Mouse (Mus musculus): ENCODE measurements around the gene Snx6.
"Not testable (repeated sequence)": the region's sequence is repeated elsewhere in the genome, so short reads cannot be mapped to it uniquely, and the experiment has no call there.

Gene Snx6

DNA sequence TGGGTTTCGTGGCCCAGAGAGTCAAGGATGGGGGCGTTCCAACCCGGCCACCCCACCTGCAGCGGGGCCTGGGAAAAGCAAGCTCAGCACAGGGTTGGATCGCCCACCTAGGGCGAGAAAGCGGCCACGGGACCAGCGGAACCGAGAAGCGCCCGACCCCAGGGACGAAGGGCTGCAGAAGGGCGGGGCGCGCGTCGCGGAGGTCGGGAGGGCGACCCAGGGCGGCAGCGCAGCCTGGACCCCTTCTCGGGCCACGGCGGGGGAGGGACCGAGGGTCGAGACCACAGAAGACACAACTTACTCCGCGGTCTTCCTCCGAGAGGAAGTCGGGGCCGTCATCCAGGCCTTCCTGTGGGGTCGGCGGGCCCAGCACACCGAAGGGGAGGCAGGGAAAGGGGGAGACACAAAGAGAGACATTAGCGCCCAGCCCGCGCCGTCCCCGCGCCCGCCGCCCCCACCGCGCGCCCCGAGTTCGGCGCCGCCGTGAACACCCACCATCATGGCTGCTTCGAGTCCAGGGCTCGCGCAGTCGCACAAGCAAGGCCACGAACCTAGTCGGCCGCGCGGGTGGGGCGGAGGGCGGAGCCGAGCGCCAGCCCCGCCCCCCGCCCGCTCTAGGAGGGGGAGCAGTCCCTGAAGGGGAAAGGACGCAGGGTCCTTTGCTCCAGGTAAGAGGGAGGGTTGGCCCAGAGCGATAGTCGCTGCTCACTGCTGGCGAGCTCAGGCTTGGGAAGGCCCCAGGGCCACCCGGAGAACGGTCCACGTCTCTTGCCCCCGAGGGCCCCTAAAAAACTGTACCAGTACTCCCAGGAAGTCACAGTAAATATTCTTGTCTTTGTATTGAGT lies at the start of gene Snx6:
Gene Snx6 (minus strand): TSS at position 551 of the 846 bp plus-strand sequence.
- DNase-seq (ENCODE audit: low spot score in 2 of 2), result peak; percentile 46 to 61

DNA sequence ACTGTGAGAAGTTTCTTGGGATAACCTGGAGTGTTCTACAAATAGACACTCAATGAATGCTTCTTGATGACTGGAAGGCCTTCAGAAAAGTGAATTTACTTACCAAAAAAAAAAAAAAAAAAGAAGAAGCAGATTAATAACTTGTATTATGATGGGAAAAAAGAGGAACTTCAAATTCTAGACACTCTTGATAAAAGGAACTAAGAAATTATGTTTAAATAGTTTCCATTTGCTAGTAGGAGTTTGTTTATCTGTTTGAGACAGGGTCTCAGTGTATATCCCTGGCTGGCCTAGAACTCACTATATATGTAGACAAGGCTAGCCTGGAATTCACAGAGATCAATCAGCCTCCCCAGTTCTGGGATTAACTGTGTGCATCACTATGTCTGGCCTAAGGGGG lies 48.9 kb upstream of the Snx6 start:
- no peak for DNase-seq (ENCODE audit: low spot score in 2 of 2)

DNA sequence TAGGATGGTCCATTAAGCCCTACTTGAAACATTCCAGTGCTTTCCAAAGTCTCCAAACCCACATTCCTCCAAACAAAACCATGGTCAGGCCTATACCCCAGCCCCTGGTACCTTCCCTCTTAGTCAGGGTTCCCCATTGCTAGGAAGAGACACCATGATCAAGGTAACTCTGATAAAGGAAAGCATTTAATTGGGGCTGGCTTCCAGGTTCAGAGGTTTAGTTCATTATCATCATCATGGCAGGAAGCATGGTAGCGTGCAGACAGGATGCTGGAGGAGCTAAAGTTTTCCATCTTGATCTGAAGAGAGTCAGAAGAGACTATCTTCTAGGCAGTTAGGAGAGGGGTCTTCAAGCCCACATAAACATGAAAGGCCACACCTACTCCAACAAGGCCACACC lies 46.1 kb upstream of the Snx6 start:
- DNase-seq (ENCODE audit: low spot score in 2 of 2), result no peak

DNA sequence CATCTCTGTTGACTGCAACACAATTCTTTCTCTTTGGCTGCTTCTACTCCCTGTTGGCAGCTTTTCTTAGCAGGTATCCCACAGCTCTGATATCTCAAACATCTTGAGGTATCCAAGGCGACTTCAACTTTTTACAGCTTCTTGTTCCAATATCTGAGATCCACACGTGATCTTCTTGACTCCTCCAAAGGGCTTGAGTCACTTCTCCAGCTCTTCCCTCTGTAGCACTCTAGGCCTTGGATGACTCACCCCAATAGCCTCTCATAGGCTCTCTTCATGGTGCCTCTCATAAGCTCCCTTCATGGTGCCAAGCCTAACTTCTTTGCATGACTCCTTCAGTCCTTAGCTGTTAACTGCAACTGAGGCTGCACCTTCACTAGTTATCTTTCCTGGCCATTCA lies 44.3 kb upstream of the Snx6 start:
- DNase-seq (ENCODE audit: low spot score in 2 of 2), result no peak

GRCm38 (mm10) chr12:54838931-54839330 lies 43.4 kb upstream of the Snx6 start:
- DNase-seq (ENCODE audit: low spot score in 2 of 2), result no peak

GRCm38 (mm10) chr12:54835608-54836570 lies 40.4 kb upstream of the Snx6 start:
- DNase-seq (ENCODE audit: low spot score in 2 of 2), result no peak

DNA sequence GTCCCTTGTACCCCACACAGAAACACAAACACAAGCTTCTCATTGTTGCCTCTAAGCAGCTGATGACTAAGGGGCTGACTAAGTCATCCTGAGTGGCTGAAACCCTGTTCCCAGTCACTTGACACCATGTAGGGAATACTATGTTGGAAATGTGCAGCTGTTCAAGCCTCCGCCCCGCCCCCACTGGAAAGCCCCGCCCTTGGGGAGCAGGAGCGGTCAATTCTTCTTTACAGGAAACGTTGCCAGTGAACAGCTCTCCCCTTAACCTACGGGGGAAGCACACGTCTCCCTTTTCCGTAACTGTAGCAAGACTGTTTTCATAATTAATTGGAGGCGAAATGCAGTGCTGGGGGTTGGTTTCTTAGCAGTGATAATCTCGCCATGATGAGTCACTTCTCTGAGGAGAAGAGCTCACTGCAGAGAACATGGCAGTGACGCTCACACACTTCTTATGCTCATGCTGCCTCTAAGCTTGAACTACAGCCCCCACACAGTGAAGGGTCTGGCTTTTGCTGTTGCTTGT lies 39.5 kb upstream of the Snx6 start:
- peak; percentile 36 to 57 for DNase-seq (ENCODE audit: low spot score in 2 of 2)

DNA sequence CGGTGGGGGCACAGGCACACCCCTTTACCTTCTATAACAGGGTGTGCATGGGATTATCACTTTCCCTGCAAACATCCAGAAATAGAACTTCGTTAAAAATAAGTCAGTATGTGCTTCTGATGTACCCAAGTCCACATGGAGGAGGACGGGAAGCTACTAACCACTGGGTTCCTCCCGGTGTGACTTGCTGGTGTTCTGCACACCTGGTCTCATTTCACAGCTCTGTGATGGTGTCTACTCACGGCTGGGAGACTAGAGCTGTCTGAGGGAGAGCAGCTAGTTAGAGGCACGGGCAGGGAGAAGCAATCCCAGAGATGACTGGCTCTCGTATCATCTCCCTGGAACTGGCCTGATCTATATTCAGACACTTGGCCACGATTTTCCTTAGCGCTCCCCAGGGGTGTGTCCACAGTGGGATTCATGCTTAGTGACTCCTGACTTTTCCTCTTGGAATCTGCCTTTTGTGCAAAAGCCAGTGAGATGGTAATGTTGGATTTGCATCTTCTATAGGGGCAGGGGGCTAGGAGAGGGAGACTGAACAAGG lies 38.4 kb upstream of the Snx6 start:
- DNase-seq (ENCODE audit: low spot score in 2 of 2), result no peak

DNA sequence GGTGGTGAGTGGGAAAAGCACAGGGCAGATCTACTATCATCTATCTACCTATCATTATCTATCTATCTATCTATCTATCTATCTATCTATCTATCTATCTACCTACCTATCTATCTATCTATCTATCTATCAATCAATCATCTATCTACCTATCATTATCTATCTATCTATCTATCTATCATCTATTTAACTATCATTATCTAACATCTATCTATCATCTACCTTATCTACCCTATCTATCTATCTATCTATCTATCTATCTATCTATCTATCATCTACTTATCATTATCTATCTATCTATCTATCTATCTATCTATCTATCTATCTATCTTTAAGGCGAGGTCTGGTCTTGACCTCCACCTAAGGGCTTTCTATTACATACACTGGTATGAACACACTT lies 36.4 kb upstream of the Snx6 start:
- not testable (repeated sequence) for DNase-seq (ENCODE audit: low spot score in 2 of 2)

DNA sequence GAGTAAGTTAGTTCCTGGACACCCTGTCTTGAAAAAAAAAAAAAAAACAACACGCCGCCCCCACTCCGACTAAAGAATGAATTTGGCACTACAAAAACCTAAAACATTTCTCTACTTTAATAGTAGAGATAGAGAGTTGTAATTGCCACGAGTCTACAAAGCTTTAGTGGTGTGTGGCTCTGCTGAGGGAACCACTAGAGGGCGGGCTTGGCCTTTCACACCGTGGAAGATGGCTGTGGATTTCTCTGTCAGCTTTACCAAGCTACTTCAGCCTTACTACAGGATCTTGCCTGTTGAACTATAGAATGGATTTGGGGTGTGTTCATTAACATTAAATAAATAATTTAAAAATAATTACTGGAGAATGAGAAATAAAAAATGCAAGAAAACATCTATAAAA lies 35.1 kb upstream of the Snx6 start:
- DNase-seq (ENCODE audit: low spot score in 2 of 2), result peak; percentile 54 to 80

DNA sequence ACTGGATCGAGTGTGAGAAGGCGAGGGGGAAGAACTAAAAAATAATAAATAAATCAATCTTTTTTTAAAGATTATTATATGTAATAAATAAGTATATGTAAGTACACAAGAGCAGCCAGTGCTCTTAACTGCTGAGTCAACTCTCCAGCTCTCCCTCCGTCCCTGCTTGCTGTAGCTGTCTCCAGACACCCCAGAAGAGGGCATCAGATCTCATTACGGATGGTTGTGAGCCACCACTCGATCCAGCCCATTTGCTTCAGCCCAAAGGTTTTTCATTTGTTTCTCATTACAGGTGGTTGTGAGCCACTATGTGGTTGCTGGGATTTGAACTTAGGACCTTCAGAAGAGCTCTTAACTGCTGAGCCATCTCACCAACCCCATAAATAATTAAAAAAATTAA lies 34.4 kb upstream of the Snx6 start:
- DNase-seq (ENCODE audit: low spot score in 2 of 2), result no peak

DNA sequence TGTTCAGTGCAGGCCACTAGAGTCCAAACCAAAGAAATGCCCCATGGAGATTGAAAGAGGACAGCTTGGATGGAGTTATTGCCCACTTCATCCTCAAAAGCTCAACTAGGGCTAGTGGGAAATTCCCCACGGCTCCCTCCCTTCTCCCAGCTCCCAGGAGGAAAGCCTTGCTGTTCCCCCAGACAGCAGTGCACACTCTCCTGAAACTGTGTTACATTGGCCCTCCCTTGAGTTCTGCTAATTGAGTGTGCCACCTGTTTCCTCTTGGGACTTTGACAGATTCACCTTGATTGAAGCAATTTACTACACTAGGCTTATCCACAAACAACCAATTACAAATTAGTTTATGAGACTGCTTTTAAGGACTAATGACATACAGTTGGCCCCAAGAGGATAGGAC lies 32.5 kb upstream of the Snx6 start:
- no peak for DNase-seq (ENCODE audit: low spot score in 2 of 2)

DNA sequence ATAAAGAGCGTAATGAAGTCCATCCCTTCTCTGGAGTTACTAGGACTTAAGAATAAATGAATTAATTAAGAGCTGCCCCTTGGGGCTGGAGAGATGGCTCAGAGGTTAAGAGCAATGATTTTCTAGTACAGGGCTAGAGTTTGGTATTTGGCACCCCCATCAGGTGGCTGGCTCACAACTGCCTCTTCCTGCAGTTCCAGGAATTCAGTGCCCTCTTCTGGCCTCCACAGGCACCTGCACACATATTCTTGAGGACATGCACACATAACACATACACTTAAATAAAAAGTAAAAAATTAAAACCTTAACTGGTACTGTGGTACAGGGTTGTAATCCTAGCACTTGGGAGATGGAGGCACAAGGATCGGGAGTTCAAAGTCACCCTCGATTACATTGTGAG lies 29.7 kb upstream of the Snx6 start:
- no peak for DNase-seq (ENCODE audit: low spot score in 2 of 2)

DNA sequence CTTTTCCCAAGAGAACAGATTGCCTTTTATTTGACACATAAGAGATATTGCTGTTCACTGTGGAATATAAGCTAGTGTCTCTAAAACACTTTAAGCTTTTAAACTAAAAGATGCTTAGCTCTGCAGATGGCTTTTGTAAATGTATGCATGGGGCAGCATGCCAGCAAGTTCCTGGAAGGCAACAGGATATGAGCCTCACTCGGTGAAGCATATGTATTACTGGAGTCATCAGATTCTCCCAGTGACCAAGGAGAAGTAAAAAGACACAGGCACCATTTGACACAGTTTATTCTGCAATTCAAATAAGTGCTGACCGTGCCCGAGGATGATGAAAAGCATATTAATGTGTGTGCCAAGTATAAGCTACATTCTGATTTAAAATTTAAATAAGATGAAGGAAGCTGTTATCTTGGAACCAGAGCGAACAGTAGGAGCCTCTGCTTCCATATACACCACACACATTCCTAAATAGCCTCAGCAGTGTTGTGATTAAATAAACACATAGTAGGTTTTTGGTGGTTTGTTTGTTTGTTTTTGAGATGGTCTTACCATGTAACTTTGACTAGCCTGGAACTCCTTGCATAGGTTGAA lies 27.4 kb upstream of the Snx6 start:
- peak; percentile 54 to 68 for DNase-seq (ENCODE audit: low spot score in 2 of 2)

- no peak for DNase-seq (ENCODE audit: low spot score in 2 of 2)
Observed at GRCm38 (mm10) chr12:54820684-54821161, 25.2 kb upstream of the Snx6 start.

DNA sequence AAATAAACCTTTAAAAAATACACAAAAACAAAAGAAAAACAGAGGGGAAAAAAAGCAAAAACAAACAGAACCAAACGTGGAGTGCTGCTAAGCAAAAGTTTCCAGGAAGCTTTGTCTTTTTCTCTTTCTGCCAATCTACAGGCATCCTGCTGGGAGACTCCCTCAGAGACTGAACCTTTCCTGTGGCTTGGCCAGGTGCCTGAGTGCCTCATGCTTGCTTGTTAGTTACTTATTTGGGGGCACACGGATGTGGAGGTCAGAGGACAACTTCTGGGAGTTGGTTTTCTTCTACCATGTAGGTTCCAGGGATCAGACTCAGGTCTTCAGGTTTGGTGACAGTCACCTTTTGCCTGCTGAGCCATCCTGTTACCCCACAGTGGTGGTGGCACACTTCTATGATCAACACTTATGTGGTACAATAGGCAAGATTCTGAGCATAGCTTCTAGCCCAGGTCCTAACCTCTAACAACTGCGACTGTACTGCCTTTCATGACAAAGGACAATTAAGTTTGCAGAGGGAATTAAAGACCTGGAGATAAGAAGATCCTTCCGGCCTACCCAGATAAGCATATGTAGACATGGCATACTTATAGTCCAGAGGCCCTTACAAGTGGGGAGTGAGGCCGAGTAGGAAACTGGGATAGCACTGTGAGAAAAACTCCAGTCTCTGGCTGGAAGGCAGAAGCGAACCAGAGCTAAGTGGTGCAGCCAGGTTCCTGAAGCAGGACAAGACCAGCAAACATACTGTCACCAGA lies 23.9 kb upstream of the Snx6 start:
- DNase-seq (ENCODE audit: low spot score in 2 of 2), result no peak

GRCm38 (mm10) chr12:54810142-54810541 lies 14.6 kb upstream of the Snx6 start:
- DNase-seq (ENCODE audit: low spot score in 2 of 2), result no peak

DNA sequence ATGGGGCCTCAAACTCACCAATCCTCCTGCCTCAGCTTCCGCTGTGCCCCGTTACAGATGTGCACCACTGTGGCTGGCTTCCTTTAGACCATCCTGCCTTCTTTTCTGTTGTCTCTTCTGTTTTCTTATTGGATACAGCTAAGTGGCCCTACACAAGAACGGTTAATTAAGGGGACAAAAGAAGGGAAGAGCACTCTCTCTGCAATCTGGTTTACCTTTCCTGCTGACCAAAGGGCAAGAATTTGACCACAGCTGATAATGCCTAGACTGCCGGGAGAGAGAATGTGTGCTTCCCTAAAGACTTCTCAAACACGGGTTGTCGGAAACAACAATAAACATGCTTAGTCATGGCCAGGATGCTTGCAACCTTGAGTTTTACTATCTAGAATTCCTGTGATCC lies 12.0 kb upstream of the Snx6 start:
- no peak for DNase-seq (ENCODE audit: low spot score in 2 of 2)

DNA sequence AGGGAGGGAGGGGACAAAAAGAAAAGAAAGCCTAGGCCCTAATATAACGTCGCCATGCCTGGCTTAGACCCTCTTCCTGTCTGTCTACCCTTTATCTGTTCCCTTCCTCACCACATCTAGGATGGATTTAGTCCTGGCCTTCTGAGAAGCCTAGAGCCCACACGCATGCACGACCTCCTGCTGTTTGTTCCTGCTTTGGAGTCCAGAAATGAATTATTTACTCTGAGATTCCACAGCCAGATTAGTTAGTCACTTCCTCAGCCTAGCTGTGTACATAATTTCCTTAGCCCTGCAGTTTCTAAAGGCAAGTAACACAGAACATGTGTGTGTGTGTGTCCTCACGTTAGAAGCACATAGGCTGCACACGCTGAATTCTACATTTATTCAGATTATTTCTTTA lies 10.6 kb upstream of the Snx6 start:
- no peak for DNase-seq (ENCODE audit: low spot score in 2 of 2)

- no peak for DNase-seq (ENCODE audit: low spot score in 2 of 2)
Observed at GRCm38 (mm10) chr12:54805254-54806002, 9.9 kb upstream of the Snx6 start.
